Mouse (Mus musculus) forelimb bud, embryonic 11.5 days (tissue): ENCODE results near the gene Siae.

Experiments
- DNase-seq: peaks from one replicate; pipeline ENCODE4 v3.0.0-alpha.2; 2012; ENCODE audit warnings: low read depth, low spot score

Gene Siae

DNA sequence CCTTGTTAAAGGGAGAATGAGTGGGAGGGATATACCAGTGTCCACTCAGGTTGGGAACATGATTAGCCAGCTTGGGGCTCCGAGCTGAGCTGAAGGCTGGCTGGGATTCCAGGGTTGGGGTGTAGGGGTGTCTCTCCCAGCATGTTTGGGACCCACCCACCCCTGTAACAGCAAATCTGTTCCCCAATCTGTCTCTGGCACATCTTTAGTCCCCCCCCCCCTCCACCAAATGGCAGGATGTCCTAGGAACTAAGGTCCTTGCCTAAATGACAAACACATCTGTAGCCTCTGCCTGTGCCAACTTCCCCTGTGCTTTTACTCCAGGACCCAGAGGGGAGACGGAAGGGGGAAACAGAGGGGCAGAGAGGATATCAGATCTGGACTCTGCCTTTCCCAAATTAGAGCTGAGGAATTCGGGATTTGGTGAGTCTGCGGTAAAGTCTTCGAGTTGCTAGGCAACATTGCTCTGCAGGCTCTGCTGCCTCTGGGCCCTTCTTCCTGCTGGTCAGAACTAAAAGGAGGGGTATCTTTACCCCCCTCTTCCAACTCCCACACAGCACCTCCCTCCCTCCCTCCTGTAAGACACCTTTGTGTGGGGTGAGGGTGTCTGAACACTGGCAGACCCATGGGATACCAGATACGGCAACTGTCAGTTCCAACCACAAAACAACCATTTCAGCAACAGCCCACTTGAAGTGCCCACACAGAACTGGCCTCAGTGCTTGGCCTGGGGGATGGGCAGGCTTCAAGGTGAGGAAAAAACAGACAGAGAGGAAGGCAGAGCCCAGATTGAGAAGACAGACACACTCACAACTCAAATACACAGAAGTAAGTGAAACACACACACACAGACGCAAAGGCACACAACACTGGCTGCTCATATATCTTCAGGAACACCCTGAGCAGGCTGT is at the start of gene Siae:
TSS of gene Siae (plus strand) at position 861 of the 911 bp plus-strand sequence.
- DNase-seq: no peak

DNA sequence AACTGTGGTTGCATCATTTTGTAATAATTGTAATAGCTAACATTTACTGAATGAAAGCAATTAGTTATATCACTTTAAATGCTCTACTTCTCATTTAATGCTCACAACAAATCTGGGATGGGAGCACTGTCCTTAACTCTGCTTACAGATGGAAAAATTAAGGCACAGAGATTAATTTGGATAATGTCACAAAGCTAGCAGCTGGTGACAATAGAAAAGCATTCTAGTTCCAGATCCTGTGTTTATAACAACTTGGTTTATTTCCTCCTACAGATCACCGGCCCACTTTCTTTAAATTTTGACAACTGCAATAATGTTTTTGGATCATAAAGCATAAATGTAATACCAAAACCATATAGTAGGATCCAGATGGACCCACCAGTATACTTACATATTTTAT is 49.5 kb upstream of the Siae start:
- DNase-seq: no peak

DNA sequence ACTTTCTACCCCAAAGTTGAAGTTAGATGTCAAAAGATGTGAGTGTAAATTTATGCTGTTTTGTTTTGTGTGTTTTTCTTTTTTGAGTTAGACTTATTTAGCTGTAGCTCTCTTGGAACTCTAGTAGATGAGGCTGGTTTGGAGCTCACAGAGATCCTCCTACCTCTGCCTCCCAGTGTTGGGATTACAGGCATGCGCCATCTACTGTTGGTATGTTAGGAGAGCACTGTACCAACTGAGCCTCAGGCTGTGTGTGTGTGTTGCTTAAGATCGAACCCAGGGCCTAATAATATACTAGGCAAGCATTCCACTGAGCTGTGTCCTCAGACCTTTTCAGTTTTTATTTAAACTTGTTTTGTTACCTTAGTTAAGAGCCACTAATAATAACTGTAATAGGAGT is 43.4 kb upstream of the Siae start:
- DNase-seq: no peak

DNA sequence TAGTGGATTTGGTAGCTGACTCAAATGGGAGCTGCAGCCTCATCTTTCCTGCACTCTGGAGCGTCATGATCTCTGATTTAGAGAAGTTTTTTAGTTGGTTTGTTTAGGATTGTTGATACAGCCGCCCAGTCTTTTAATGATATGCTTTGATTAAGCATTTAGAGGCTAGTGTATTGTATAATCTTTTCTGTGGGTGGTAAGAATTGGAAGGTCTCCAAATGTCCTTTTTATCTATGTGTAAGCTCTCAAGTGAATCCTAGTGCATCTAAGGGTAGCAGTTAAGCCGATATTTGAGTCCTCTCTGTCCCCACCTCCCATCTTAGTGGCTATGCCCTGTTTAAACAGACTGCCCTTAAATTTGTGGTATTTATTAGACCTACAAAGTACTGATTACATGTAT is 41.0 kb upstream of the Siae start:
- DNase-seq: no peak

DNA sequence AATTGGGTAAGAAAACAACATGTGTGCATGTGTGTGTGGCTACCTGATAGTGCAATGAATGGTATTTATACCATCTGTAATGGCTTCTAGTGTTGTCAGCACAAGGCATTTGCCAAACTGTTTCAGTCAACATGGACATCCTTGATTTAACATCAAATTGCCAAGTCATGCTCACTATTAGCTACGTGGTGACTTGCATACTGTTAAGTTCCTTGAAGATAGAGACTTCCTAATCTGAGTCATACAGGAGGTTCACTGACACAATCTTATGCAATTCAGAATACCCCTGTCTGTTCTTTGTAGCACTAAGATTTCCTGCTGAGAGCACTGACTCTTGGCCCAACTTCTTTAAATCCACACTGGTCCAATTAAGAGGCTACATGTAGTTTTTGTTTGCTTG is 38.0 kb upstream of the Siae start:
- no peak for DNase-seq

DNA sequence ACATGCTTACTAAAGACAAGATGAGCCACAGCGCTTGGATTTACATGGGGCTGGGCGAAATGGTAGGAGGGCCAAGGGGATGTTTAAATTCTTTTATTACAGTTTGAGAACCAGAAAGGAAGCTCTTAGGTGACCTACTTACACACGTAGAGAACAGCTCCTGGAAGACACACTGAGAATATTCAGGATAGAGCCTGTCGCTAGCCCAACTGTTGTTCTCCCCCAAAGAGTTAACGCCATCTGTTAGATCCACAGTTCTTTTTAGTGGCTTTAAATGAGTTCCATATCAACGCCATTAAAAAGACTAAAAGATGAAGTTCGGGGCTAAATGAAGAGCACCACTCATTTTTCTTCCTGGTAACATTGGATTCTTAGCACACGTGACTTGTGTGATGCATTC is 36.5 kb upstream of the Siae start:
- no peak for DNase-seq

DNA sequence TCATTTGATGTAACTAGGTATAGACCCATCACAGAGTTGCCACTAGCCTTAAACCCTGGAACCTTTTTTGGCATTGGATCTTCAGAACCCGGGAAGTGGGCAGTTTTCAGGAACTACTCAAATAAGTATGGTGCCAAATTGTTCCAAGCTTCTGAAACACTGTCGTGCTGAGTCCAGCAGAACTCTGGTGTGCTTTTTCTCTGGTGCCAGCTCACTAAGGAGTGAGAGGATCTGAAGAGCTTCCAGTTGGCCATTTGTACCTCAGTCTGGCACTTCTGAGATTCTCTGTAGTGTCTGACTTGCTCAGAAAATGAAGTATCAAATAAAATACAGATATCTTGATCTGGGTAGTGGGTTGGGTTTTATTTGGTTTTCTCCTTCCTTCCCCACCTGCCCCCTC is 35.5 kb upstream of the Siae start:
- no peak for DNase-seq

DNA sequence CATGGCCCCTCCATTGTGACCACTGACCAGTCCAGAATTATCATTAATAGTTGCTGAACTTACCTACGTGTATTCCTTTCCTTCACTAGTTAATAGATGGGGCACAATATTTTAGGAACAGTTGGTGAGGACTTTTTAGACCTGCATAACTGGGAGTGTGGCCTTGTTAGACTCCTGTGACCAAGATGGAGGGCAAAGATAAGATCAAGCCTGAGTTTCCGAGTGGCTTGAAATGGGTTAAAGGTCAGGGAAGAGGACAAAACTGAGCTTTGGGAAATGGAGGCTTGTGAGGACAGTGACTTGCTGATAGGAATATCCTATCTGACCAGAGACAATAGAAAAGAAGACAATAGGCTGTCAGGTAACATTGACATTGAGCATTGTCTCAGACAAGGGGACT is 30.0 kb upstream of the Siae start:
- DNase-seq: no peak

DNA sequence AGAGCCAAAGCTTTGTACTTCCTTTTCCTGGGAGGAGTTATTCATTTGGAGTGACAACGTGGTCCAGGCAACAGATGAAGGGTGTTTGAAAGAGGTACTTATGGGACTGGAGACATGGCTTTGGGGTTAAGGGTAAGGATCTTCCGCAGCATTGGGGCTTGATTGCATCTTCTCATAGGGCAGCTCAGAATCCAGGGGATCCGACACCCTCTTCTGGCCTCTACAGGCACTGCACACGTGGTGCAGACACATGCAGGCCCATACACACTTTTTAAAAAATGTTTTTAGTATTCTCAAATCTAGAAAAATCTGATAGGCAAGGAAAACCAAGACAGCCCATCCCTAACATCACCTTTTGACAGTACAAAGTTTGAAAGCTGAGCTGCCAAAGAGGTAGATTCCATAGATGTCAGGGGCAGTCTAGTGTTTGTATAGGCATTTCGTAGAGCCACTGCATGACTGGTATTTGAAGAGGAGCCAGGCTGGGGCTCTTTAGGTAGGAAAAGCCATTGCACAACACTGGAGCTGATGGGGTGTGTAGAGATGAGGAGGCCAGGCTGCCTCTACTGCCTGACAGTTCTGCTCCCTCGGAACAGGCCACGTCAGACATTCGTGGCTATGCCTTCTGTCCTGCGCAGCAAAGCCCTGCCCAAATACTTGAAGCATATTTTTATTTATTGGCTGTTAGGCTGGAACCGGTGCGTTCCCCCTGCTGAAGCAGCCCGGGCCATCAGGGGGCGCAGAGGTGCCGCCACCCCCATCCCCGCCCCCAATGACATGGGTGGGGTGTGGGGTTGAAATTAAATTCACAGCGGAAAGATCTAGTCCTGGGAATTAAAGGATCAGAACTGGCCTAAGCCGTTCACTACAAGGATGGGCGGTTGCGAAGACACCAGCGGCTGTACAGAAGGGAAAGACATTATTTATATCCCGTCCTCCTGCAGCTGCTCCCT is 28.8 kb upstream of the Siae start:
- DNase-seq: no peak

DNA sequence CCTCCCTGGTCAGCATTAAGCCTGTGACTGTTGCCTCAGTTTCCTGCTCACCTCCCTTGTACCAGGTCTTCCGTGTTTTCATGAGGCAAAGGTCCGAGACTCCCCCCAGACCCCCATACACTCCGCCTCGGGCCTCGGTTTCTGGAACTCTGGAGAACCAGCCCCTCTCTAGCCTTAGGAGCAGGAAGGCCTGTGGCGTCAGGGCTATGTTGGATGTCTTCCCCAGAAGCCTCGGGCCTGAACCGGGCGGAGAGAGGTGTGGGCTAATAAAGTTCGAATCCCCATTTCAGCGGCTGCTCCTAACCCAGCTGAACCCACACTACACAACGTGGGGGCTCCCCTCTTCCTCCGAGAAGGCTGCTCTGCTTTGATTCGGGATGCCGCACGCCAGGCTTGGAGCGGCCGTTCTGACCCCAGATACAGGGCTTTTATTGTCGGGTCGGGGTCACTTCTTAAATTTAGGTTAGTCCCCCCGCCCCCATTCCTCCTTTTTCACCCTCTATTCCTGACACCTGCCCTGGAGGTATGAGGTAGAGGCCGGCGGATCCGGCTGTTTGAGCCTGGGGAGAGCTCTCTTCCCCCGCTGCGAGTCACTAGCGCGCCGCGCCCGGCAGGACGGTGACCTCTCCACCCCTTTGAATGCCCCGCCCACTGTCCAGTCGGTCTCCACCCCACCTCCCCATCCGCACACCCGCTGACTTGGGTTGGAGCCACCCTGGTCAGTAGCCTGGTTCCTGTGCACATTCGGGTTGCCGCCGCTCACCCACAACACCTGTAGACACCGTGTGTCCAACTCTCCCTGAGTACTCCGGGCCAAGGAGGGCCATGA is 27.9 kb upstream of the Siae start, which contains the start of gene Esam:
TSS of gene Esam (plus strand) at position 683 of the 829 bp plus-strand sequence.
- no peak for DNase-seq

DNA sequence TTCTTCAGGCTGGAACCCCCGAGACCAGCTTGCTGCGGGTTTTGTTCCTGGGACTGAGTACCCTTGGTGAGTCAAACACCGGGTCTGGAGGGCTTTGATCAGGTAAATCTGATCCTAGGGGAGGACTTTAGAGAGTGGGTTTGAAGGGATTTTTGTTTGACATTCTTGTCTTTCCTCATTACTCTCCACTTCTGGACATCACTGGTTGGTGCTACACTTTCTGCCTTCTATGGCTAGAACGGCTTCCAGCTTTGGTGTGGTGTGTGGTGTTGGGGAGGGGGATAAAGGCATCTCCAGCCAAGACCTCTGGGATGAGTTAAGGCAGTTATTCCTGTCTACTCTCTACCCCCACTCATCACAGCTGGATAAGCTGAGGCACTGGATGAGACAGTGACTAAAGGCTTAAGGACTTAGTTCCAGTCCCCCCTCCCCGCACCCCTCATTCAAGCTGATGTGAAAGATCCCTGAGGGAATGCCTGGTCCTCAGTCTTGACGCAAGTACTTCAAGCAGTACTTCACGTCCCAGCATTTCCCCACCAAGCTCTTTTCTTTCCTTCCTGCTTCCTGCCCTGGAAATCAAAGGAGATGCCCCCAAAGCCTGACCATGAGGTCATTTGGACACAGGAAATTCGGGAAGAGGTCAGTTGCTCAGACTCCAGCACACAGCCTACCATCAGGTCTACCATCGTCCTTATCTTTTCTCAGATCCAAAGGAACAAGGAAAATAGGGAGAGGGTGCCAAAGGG is 27.1 kb upstream of the Siae start:
- DNase-seq: no peak

DNA sequence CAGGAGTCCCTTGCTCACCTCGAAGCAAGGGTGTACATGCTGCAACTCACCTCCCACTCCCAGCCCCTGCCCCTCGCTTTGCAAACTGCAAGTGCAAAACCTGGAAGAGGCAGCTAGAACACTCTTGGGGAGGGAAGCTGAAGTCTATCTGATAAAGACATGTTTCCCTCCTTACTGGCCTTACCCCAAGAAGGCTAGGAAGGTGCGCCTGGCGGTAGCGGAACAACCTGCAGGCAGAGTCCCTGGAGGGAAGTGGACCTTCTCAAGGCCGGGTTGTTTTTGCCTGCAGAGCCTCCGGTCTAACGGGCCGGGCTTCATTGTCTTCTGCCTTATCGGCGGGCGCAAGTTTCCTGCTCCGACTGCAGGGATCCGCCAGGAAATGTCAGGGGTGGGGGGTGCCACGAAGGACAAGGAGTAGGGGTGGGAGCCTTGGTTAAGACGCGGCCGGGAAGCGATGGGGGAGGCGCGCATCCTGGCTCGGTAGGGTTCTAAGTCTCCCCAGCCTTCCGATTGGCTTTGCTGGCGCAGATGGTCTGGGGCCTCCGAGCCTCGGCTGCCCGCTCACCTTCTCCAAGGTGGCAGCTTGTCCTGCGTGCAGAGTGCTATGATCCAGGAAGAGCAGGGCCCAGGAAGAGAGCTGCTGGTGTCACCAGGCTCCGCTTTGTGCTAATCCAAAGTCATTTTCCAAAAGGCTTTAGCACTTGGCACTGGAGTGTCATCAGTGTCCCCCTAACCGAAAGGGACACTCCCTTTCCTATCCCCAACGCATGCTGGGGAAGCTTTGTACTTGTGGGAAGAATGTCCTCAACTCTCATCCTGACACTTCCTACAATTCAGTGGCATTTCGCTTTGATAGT is 25.2 kb upstream of the Siae start:
- DNase-seq: peak; percentile 40

DNA sequence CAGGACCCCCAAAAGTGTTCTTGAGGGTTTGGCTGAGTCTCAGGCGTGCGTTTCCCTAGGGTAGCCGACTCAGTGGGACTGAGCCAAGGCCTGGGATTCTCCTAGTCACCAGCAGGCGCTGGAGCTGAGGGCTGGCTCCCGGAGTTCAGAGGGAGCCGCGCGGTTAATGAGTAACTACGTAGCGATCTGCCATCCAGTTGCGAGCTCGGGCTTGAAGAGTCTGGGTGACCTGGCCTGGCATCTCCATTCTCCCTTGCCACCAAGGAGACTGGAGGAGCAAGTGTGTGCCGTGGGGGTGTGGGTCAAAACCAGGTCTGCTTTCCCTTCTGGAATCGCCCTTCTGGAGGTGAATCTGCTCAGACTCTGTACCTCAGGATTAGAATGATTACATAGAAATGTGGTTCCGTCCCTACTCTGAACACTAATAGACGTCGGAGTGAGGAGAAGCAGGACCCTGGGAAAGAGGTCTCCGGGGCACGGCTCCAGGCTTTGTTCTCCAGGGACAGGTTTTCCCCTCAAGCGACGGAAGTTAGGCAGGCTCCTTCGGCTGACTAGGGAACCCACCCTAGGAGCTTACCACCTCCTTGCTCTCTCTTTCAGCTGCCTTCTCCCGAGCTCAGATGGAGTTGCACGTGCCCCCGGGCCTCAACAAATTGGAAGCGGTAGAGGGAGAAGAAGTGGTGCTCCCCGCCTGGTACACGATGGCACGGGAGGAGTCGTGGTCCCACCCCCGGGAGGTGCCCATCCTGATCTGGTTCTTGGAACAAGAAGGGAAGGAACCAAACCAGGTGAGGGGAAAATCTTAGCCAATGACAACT is 24.4 kb upstream of the Siae start:
- peak; percentile 64 for DNase-seq

DNA sequence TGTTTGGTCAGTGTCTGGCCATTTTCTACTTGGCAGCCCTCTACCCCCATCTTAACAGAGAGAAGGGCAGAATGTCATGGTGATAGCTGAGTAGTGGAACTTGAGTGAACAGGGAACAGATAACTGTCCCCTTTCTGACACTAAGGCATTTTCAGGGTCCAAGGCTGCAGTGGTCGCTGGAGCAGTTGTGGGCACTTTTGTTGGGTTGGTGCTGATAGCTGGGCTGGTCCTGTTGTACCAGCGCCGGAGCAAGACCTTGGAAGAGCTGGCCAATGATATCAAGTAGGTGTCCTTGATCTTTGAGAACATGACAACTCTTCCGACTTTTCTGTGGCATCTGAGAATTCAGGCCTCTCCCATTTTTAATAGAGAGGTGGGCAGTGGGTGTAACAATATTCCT is 18.6 kb upstream of the Siae start:
- no peak for DNase-seq

DNA sequence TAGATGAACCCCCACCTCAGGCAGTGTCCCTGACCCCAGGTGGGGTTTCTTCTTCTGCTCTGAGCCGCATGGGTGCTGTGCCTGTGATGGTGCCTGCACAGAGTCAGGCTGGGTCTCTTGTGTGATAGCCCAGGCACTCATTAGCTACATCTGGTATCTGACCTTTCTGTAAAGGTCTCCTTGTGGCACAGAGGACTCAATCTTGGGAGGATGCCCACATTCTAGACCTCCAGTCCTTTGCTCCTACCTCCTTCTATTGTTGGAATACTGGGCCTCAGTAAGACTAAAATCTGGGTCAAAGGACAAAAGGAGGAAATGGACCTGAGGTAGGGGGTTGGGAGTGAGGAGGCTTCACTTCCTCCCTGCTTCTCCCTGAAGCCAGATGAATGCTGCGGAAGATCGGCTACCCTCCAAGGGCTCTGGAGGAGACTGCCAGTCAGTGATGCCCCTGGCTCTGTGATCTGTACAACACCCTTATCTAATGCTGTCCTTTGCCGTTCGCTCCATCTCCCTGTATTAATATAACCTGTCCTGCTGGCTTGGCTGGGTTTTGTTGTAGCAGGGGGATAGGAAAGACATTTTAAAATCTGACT is 17.7 kb upstream of the Siae start:
- DNase-seq: no peak

DNA sequence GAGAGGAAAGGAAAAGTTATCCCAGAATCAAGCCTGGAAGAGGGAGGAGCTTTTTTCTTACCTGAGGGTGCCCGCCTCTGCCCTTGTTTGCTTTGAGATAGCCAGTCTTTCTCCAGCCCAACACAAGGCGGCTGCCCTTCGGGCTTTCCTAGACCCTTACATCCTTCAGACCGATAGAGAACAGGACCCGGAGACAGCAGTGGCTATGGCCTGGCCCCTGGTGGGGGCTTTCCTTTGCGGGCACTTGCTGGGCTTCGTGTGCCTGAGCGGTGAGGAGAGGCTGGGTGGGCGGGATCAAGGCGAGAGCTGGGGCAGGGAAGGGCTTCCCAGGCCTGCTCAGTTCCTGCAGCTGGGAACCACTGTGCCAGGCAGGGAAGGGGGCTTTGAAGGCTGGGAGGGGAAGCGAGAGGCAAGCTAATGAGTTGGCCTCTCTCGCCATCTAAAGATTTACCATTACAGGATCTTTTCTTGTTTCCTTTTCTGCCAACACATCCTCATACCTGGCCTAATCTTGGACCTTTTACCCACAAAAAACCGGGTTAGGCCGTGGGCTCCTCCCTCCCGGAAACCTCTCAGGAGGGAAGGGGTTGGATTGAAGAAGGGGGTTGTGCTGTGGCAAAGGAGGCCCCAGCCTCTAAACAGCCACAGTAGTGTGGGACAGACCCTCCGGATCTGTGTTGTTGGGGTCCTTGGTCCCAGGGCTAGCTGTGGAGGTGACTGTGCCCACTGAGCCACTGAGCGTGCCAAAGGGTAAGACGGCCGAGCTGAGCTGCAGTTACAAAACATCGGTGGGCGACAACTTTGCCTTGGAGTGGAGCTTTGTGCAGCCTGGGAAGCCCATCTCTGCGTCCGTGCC is 16.1 kb upstream of the Siae start, which contains the start of gene Vsig2:
TSS of gene Vsig2 (plus strand) at position 86 of the 856 bp plus-strand sequence.
- DNase-seq: no peak

DNA sequence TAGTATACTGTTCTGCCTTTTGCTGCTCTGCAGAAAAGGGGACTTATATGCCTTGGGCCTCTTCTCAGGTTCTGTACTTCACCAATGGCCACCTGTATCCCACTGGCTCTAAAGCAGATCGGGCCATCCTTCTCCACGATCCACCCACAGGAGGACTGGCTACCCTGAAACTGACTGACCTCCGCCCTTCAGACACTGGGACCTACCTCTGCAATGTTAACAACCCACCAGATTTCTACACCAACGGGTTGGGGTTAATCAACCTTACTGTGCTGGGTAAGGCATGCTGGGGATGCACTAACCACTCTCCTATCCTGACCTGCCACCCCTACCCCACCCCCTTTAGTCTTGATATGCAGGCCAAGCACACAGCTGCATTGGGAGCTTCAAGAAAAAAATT is 15.3 kb upstream of the Siae start:
- no peak for DNase-seq
